In the genomic region with DNA sequence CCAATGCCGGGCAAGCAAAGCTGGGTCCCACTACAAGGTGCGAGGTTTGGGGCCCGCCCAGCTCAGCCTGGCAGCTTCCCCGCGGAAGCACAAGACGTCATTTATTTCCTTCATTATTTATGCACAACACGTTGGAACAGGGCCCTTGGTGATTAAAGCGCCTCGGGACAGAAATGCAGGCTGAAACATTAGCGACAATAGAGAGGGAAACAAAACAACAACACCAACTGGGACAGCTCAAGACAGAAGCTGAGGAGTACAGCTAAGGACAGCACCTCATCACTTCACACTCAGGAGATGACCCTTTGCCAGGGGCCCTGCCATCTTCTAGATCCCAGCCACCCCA, we compare ENCODE assay signal across 8 mouse cellular contexts.
DNase-seq lines count a peak whose midpoint lies in the region; ATAC-seq and TF ChIP-seq lines count a peak whose summit lies in the region.

No protein-coding gene starts in this region.

- no peaks in the 10 kb centered on the region for H3K36me3 ChIP-seq in hindbrain, embryonic 11.5 days (ENCODE audit: control insufficient read depth, insufficient read depth, low read length)
- H3K36me3 ChIP-seq in limb, embryonic 15.5 days: no peaks in the 10 kb centered on the region
- no peaks in the 10 kb centered on the region for H3K36me3 ChIP-seq in small intestine, adult 2 months (ENCODE audit: control insufficient read depth, insufficient read depth, low read length)

- TF ChIP-seq POLR2A in cerebellum, adult 2 months (IDR thresholded peaks at IDR 0.05; ENCODE audit: borderline replicate concordance, insufficient read depth, low read length): no peak
- no peak for TF ChIP-seq POLR2A in small intestine, adult 2 months (IDR thresholded peaks at IDR 0.05; ENCODE audit: low read depth, low read length)

- 1% methylated on average over 10 of the region's 10 CpGs for WGBS in cerebellum, adult 2 months
- WGBS in hindbrain, embryonic 11.5 days: 6% methylated on average over 10 of the region's 10 CpGs
- WGBS in limb, embryonic 15.5 days: 2% methylated on average over 10 of the region's 10 CpGs
- 2% methylated on average over 10 of the region's 10 CpGs for WGBS in small intestine, adult 2 months

- H3K9me3 ChIP-seq in hindbrain, embryonic 11.5 days (ENCODE audit: control insufficient read depth, low read length): no peaks in the 10 kb centered on the region
- H3K9me3 ChIP-seq in limb, embryonic 15.5 days: no peaks in the 10 kb centered on the region

- H3K4me1 ChIP-seq in cerebellum, adult 2 months (ENCODE audit: control insufficient read depth, insufficient read depth, low read length): peaks cover 56% of the 10 kb centered on the region
- H3K4me1 ChIP-seq in hindbrain, embryonic 11.5 days (replicated peaks; ENCODE audit: control insufficient read depth, insufficient read depth, low read length): peaks cover 5% of the 10 kb centered on the region; the same call in 1 of the 2 replicates
- H3K4me1 ChIP-seq in limb, embryonic 15.5 days: peaks cover 6% of the 10 kb centered on the region
- H3K4me1 ChIP-seq in small intestine, adult 2 months (ENCODE audit: control insufficient read depth, insufficient read depth, insufficient read length, low read length): peaks cover 2% of the 10 kb centered on the region; the same call in 1 of the 2 replicates

- H3K27ac ChIP-seq in cerebellum, adult 2 months (ENCODE audit: insufficient read depth, low read length): peak overlapping the region; percentile 82
- no peak overlapping the region for H3K27ac ChIP-seq in hindbrain, embryonic 11.5 days (ENCODE audit: low read depth, low read length)
- H3K27ac ChIP-seq in limb, embryonic 15.5 days: no peak overlapping the region
- no peak overlapping the region for H3K27ac ChIP-seq in small intestine, adult 2 months (ENCODE audit: insufficient read depth, low read depth, low read length)

- H3K9ac ChIP-seq in hindbrain, embryonic 11.5 days (ENCODE audit: low read depth, low read length): 0 out of 2 replicates have a peak overlapping the region, but pooled peaks have one; percentile 1
- no peak overlapping the region for H3K9ac ChIP-seq in limb, embryonic 15.5 days

- H3K4me2 ChIP-seq in hindbrain, embryonic 11.5 days (replicated peaks; ENCODE audit: low read depth, low read length): peak overlapping the region; percentile 32
- H3K4me2 ChIP-seq in limb, embryonic 15.5 days: peak overlapping the region; percentile 38

- H3K27me3 ChIP-seq in cerebellum, adult 2 months (ENCODE audit: control insufficient read depth, insufficient read depth, low read length): no peaks in the 10 kb centered on the region
- H3K27me3 ChIP-seq in hindbrain, embryonic 11.5 days (ENCODE audit: control insufficient read depth, insufficient read depth, low read length): no peaks in the 10 kb centered on the region; the same call in 1 of the 2 replicates
- peaks cover 12% of the 10 kb centered on the region; the same call in 1 of the 2 replicates for H3K27me3 ChIP-seq in limb, embryonic 15.5 days
- H3K27me3 ChIP-seq in small intestine, adult 2 months (ENCODE audit: control insufficient read depth, insufficient read depth, low read length): no peaks in the 10 kb centered on the region

- peak; percentile 80 for ATAC-seq in hindbrain, embryonic 11.5 days (ENCODE audit: low FRiP score)
- ATAC-seq in limb, embryonic 15.5 days (ENCODE audit: insufficient number of reproducible peaks, low FRiP score, low TSS enrichment, low read depth): no peak

- DNase-seq in cerebellum, adult 2 months: peak; percentile 70 to 78
- no peak for DNase-seq in cerebellum, adult 11 months
- DNase-seq in cerebellum, postnatal 10 days: peak; percentile 77 to 78
- peak; percentile 47 for DNase-seq in hindbrain, embryonic 11.5 days (ENCODE audit: low spot score)
- DNase-seq in thymus, postnatal 14 days: no peak
- DNase-seq in spleen, adult 12 weeks (ENCODE audit: low spot score): no peak

- H3K4me3 ChIP-seq in cerebellum, adult 2 months (replicated peaks; ENCODE audit: insufficient read depth, low read depth, low read length): no peak overlapping the region
- no peak overlapping the region for H3K4me3 ChIP-seq in hindbrain, embryonic 11.5 days (ENCODE audit: low read depth, low read length)
- H3K4me3 ChIP-seq in limb, embryonic 15.5 days: no peak overlapping the region
- H3K4me3 ChIP-seq in small intestine, adult 2 months (ENCODE audit: low read depth, low read length): peak overlapping the region; percentile 19

- no peak for TF ChIP-seq CTCF in cerebellum, adult 2 months (IDR thresholded peaks at IDR 0.05; ENCODE audit: borderline replicate concordance, insufficient read depth, low read depth, low read length)
- TF ChIP-seq CTCF in small intestine, adult 2 months (IDR thresholded peaks at IDR 0.05; ENCODE audit: extremely low read depth, insufficient read length, insufficient replicate concordance, low read depth, low read length): no peak

Comparison
In these comparisons a context has a peak if more than half of its experiments do, and no peak if none do; other contexts are left out.
1. DNase-seq: peak in cerebellum, adult 2 months (2 of 2), cerebellum, postnatal 10 days (2 of 2) and hindbrain, embryonic 11.5 days (single experiment); none in cerebellum, adult 11 months (single experiment), thymus, postnatal 14 days (single experiment) and spleen, adult 12 weeks (single experiment).